Mouse (Mus musculus) kidney, postnatal 0 days (tissue): ENCODE results near the gene Hspb9. TPM values are rescaled to one million over a fixed set of nuclear protein-coding genes. Genes with fewer than 3 reads are reported as not detected.

ENCODE experiments used
- ATAC-seq: fragments of 200-750 bp; cut with Nextera tagmentation; replicated peaks from 2 replicates; pipeline ENCODE4 v1.8.0; 2017; ENCODE audit warnings: low read depth, moderate number of reproducible peaks, moderate TSS enrichment, moderate library complexity; ENCODE audit not compliant: low FRiP score
- DNase-seq: peaks from one replicate; pipeline ENCODE4 v3.0.0-alpha.2; 2016; ENCODE audit warnings: low spot score
- H3K27ac ChIP-seq: fragments of 300-500 bp; sonication (generic); 2 replicates; pipeline ENCODE4 v1.5.1; 2014; ENCODE audit warnings: mild to moderate bottlenecking
- H3K27me3 ChIP-seq: fragments of 300-500 bp; sonication (generic); 2 replicates; pipeline ENCODE4 v1.6.1; 2014; ENCODE audit warnings: low read length, mixed read lengths; ENCODE audit not compliant: insufficient read depth
- H3K36me3 ChIP-seq: fragments of 300-500 bp; sonication (generic); 2 replicates; pipeline ENCODE4 v1.6.1; 2014; ENCODE audit warnings: low read length, mixed read lengths; ENCODE audit not compliant: insufficient read depth
- H3K4me1 ChIP-seq: fragments of 300-500 bp; sonication (generic); replicated peaks from 2 replicates; pipeline ENCODE4 v1.6.1; 2014; ENCODE audit warnings: antibody characterized with exemption, low read length, mixed read lengths; ENCODE audit not compliant: insufficient read depth
- H3K4me2 ChIP-seq: fragments of 300-500 bp; sonication (generic); 2 replicates; pipeline ENCODE4 v1.6.1; 2014; ENCODE audit warnings: mild to moderate bottlenecking, low read length, moderate library complexity, mixed read lengths
- H3K4me3 ChIP-seq: fragments of 300-500 bp; sonication (generic); replicated peaks from 2 replicates; pipeline ENCODE4 v1.5.1; 2014; ENCODE audit warnings: low read depth, low read length
- H3K9ac ChIP-seq: fragments of 300-500 bp; sonication (generic); 2 replicates; pipeline ENCODE4 v1.6.1; 2014; ENCODE audit warnings: low read depth, low read length
- H3K9me3 ChIP-seq: fragments of 300-500 bp; sonication (generic); replicated peaks from 2 replicates; pipeline ENCODE4 v1.6.1; 2016; ENCODE audit warnings: low read length, inconsistent platforms, mixed read lengths
- CTCF ChIP-seq: IDR thresholded peaks from 2 replicates; pipeline ENCODE4 v1.5.1; 2016; ENCODE audit warnings: antibody characterized with exemption, low read depth, mild to moderate bottlenecking, moderate library complexity
- WGBS: fragments of 180-500 bp; shearing (Covaris S2); extraction: QIAGEN DNeasy Blood & Tissue Kit; methylation state at CpG from one replicate; pipeline ENCODE4 v1.1.7; 2014; 5-methylcytosine and 5-hydroxymethylcytosine counted together
- polyA plus RNA-seq: library from polyadenylated mRNA; unstranded; fragments of >200 nt; fragmentation: Nextera tagmentation; extraction: Ambion mirVana; gene quantifications from 2 replicates; pipeline ENCODE4 v1.2.1, GENCODE M21; 2015

Hspb9 gene
- polyA plus RNA-seq, 1 experiment from 2014 or later = 0.37 TPM

DNA sequence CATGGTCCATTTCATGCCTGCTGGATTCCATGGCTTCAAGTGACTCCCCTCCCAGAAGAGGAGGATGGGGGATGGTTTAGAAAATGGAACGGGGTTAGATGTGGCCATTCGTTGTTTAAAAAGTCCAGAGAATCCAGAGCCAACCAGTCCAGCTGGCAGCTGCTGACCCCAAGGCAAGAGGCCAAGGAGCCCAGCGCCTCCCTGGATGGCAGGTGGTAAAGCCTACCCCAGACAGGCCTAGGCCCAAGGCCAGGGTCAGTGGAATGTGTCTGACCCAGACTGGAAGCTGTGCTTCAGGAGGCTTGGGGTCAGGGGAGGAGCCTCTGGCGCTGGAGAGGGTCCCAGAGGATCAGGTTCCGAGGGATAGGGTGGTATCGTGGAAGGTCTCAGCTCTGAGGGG, 27.7 kb downstream of the Hspb9 start:
- Histone ChIP-seq H3K9ac (no peak overlapping the region), H3K4me1 (peaks cover 10% of the 10 kb centered on the region), H3K4me3 (no peak overlapping the region), H3K27ac (no peak overlapping the region), H3K9me3 (no peaks in the 10 kb centered on the region), H3K4me2 (no peak overlapping the region), H3K27me3 (no peaks in the 10 kb centered on the region), H3K36me3 (no peaks in the 10 kb centered on the region)
- no peak for DNase-seq
- WGBS = 43% methylated on average over 6 of the region's 6 CpGs
- no peak for TF ChIP-seq CTCF
- no peak for ATAC-seq

DNA sequence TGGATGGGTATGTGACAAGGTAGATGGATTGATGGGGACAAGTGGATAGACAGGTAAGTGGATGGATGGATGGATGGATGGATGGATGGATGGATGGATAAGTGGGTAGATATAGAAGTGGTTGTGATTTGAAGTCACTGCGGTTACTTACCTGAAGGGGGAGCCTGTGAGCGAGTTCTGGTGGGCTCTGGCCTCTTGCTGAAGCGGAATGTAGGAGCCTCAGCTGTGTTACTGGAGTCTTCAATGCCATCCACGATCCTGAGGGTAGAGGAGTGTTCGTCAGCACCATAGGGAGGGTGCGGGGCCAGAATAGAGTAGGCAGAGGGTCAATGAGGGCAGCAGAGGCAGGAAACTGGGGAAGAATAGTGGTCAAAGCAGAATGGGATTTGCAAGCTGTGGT, 31.4 kb downstream of the Hspb9 start:
- peak; percentile 76 for DNase-seq
- H3K36me3 ChIP-seq = no peaks in the 10 kb centered on the region
- H3K27me3 ChIP-seq = no peaks in the 10 kb centered on the region
- H3K9ac ChIP-seq = no peak overlapping the region
- TF ChIP-seq CTCF = peak; percentile 78
- no peak for ATAC-seq
- no peak overlapping the region for H3K27ac ChIP-seq
- H3K9me3 ChIP-seq = no peaks in the 10 kb centered on the region
- H3K4me2 ChIP-seq = no peak overlapping the region
- WGBS = 13% methylated on average over 6 of the region's 6 CpGs
- H3K4me1 ChIP-seq = no peaks in the 10 kb centered on the region
- H3K4me3 ChIP-seq = no peak overlapping the region

DNA sequence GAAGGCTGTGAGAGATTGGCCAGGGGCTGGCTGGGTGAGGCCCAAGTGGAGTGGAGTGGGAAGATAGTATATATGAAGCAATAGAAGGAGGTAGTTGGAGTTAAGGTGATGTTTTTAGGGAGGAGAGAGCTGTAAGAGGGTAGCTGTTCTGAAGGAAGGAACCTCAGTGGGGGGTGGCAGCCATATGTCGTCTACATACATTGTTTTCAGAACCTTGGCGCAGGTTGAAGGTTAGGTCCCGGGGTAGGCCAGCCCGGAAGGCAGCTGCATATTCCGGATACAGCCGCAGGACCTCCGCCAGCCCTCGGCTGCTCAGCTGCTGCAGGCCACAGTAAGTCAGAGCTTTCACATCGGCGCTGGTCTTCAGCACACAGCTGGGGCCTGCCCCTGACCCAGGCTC, 32.9 kb downstream of the Hspb9 start:
- TF ChIP-seq CTCF = no peak
- ATAC-seq = no peak
- 75% methylated on average over 10 of the region's 10 CpGs for WGBS

DNA sequence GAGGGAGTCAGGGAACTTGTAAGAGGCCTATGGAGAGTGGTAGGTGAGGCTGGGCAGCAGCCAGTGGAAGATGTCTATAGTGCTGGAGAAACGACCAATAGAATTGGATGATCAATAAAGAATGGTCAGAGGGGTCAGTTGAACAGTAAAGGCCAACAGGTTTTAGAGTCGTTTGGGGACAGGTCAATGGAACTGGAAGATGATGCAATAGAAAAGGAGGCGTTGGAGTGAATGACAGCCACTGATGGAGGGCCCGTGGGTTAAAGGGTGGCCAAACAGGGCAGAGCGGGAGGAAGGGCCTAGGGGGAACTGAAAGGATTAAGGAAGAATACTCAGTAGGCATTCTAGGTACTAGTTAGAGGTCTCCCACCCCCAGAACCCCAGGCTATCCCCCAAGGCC, 33.5 kb downstream of the Hspb9 start:
- Histone ChIP-seq H3K36me3 (no peaks in the 10 kb centered on the region), H3K4me1 (no peaks in the 10 kb centered on the region), H3K4me3 (no peak overlapping the region), H3K27me3 (no peaks in the 10 kb centered on the region), H3K9me3 (no peaks in the 10 kb centered on the region), H3K27ac (no peak overlapping the region), H3K4me2 (no peak overlapping the region), H3K9ac (no peak overlapping the region)
- 55% methylated on average over 5 of the region's 5 CpGs for WGBS
- DNase-seq (no peak), ATAC-seq (no peak)
- TF ChIP-seq CTCF = no peak

More for the DNA sequence above, 32.9 kb downstream of the Hspb9 start:
- H3K27ac ChIP-seq = no peak overlapping the region
- no peak overlapping the region for H3K9ac ChIP-seq
- no peaks in the 10 kb centered on the region for H3K9me3 ChIP-seq
- no peaks in the 10 kb centered on the region for H3K36me3 ChIP-seq
- no peak overlapping the region for H3K4me2 ChIP-seq
- DNase-seq = no peak
- no peaks in the 10 kb centered on the region for H3K27me3 ChIP-seq
- no peak overlapping the region for H3K4me3 ChIP-seq
- H3K4me1 ChIP-seq = no peaks in the 10 kb centered on the region

DNA sequence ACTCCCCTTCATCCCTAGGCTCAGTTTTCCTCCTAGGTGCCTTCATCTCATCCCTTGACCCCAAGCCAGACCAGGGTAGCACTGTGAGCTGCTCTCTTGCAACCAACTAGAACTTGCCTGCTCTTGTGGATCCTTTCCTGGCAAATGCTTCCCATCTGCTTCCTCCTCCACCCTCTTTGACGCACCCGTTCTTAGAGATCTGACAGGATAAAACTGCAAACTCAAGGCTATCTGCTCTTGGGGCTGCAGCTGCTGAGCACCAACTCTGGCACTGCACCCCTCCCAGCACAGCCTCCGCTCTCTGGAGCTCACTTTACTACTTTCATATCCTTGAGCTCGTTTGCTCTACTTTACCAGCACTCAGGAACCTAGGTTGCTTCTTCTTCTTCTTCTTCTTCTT, 35.0 kb downstream of the Hspb9 start:
- Histone ChIP-seq H3K27ac (no peak overlapping the region), H3K4me3 (no peak overlapping the region), H3K36me3 (no peaks in the 10 kb centered on the region), H3K4me2 (no peak overlapping the region), H3K4me1 (no peaks in the 10 kb centered on the region), H3K9me3 (no peaks in the 10 kb centered on the region), H3K27me3 (no peaks in the 10 kb centered on the region), H3K9ac (no peak overlapping the region)
- no peak for ATAC-seq
- DNase-seq = no peak
- TF ChIP-seq CTCF = no peak
- 66% methylated on average over 4 of the region's 4 CpGs for WGBS

DNA sequence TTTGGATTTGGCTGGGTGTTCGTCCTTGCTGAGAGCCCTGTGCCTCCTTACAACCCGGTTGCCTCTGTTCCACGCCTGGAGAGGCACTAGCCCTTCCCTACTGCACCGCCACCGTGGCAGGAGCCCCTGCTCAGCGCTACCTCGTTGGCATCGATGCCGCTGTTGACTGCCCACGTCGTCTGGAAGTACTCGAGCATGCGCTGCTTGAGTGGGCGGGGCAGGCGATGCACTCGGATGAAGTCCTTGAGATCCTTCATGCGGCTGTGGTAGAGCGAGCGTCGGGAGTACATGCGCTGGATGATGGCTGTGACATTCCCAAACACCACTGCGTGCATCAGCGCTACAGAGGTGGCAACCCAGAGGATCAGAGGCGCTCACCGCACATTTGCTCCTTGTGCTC, 35.8 kb downstream of the Hspb9 start:
- 39% methylated on average over 25 of the region's 25 CpGs for WGBS
- no peaks in the 10 kb centered on the region for H3K27me3 ChIP-seq
- H3K9me3 ChIP-seq = no peaks in the 10 kb centered on the region
- DNase-seq (no peak), ATAC-seq (no peak)
- H3K4me1 ChIP-seq = no peaks in the 10 kb centered on the region
- H3K4me3 ChIP-seq = no peak overlapping the region
- TF ChIP-seq CTCF = no peak
- H3K27ac ChIP-seq = no peak overlapping the region
- no peak overlapping the region for H3K9ac ChIP-seq
- H3K4me2 ChIP-seq = no peak overlapping the region
- no peaks in the 10 kb centered on the region for H3K36me3 ChIP-seq

DNA sequence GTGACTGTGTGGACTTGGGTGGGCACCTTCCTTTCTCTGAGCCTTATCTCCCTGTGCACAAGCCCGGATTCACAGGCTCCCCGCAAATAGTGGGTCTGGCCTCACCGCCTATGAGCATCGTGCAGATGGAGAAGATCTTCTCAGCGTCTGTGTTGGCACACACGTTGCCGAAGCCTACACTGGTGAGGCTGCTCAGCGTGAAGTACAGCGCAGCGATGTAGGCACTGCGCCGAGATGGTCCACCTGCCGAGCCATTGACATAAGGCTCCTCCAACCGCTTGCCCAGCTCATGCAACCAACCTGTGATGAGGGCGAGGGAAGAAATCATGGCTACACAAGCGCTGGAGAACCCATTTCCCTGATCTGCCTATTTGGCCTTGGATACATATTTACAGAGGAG, 36.5 kb downstream of the Hspb9 start:
- DNase-seq (no peak), ATAC-seq (no peak)
- H3K9ac ChIP-seq = no peak overlapping the region
- no peaks in the 10 kb centered on the region for H3K4me1 ChIP-seq
- H3K27ac ChIP-seq = no peak overlapping the region
- H3K4me3 ChIP-seq = no peak overlapping the region
- H3K4me2 ChIP-seq = no peak overlapping the region
- no peak for TF ChIP-seq CTCF
- H3K27me3 ChIP-seq = no peaks in the 10 kb centered on the region
- WGBS = 90% methylated on average over 16 of the region's 16 CpGs
- H3K36me3 ChIP-seq = no peaks in the 10 kb centered on the region
- H3K9me3 ChIP-seq = no peaks in the 10 kb centered on the region
